Mouse (Mus musculus) testis, adult 2 months (tissue): ENCODE measurements around the gene Parg. TPM values are rescaled to one million over a fixed set of nuclear protein-coding genes. Genes with fewer than 3 reads are reported as not detected.
A peak's percentile ranks its signal among the peaks of the same experiment; 100 is the strongest.

Source experiments
- H3K27ac ChIP-seq: fragments of 200-500 bp; 2 replicates; pipeline ENCODE4 v1.5.1; 2012; ENCODE audit warnings: low read depth, low read length; ENCODE audit not compliant: control insufficient read depth, insufficient read depth
- H3K27me3 ChIP-seq: fragments of 200-500 bp; 2 replicates; pipeline ENCODE4 v1.6.1; 2012; ENCODE audit warnings: mild to moderate bottlenecking, low read length, moderate library complexity; ENCODE audit not compliant: control insufficient read depth, insufficient read depth
- H3K36me3 ChIP-seq: fragments of 200-500 bp; 2 replicates; pipeline ENCODE4 v1.6.1; 2012; ENCODE audit warnings: mild to moderate bottlenecking, low read length; ENCODE audit not compliant: control insufficient read depth, insufficient read depth
- H3K4me1 ChIP-seq: fragments of 200-500 bp; 2 replicates; pipeline ENCODE4 v1.6.1; 2012; ENCODE audit warnings: low read length; ENCODE audit not compliant: control insufficient read depth, insufficient read depth
- H3K4me3 ChIP-seq: fragments of 200-500 bp; 2 replicates; pipeline ENCODE4 v1.5.1; 2012; ENCODE audit warnings: low read depth, mild to moderate bottlenecking, low read length, moderate library complexity, mixed read lengths; ENCODE audit not compliant: control insufficient read depth
- CTCF ChIP-seq: fragments of 200-500 bp; IDR thresholded peaks from 2 replicates; pipeline ENCODE4 v1.5.1; 2012; ENCODE audit warnings: low read depth, mild to moderate bottlenecking, inconsistent platforms, low read length, moderate library complexity; ENCODE audit not compliant: control insufficient read depth, insufficient read depth, insufficient replicate concordance
- POLR2A ChIP-seq: fragments of 200-500 bp; IDR thresholded peaks from 2 replicates; pipeline ENCODE4 v1.6.1; 2012; ENCODE audit warnings: low read depth, mild to moderate bottlenecking, inconsistent platforms, low read length, moderate library complexity; ENCODE audit not compliant: control insufficient read depth
- polyA plus RNA-seq: library from polyadenylated mRNA; depleted of rRNA; stranded (reverse); fragments of >200 nt; gene quantifications from 2 replicates; pipeline ENCODE4 v1.2.3, GENCODE M21; 2012

The Parg gene
- polyA plus RNA-seq, 1 experiment, result 7.6 TPM

GRCm38 (mm10) chr14:32323221-32323620, 121.5 kb downstream of the Parg start:
- peak overlapping the region; percentile 63; the same call in 1 of the 2 replicates for H3K27ac ChIP-seq

GRCm38 (mm10) chr14:32327366-32327765, 125.6 kb downstream of the Parg start:
- TF ChIP-seq CTCF (no peak), POLR2A (no peak)

More at GRCm38 (mm10) chr14:32323221-32323620, 121.5 kb downstream of the Parg start:
- Histone ChIP-seq H3K36me3 (no peaks in the 10 kb centered on the region), H3K27me3 (no peaks in the 10 kb centered on the region), H3K4me3 (no peak overlapping the region), H3K4me1 (peaks cover 10% of the 10 kb centered on the region)
- TF ChIP-seq CTCF (no peak), POLR2A (no peak)

GRCm38 (mm10) chr14:32332515-32333445, 131.0 kb downstream of the Parg start:
- Histone ChIP-seq H3K4me1 (no peaks in the 10 kb centered on the region), H3K4me3 (no peak overlapping the region), H3K36me3 (no peaks in the 10 kb centered on the region), H3K27me3 (no peaks in the 10 kb centered on the region), H3K27ac (no peak overlapping the region)
- TF ChIP-seq CTCF, result no peak

More at GRCm38 (mm10) chr14:32327366-32327765, 125.6 kb downstream of the Parg start:
- H3K27ac ChIP-seq, result no peak overlapping the region
- no peak overlapping the region for H3K4me3 ChIP-seq
- no peaks in the 10 kb centered on the region for H3K36me3 ChIP-seq
- no peaks in the 10 kb centered on the region for H3K27me3 ChIP-seq
- H3K4me1 ChIP-seq, result peaks cover 5% of the 10 kb centered on the region

- Histone ChIP-seq H3K4me3 (no peak overlapping the region), H3K27me3 (no peaks in the 10 kb centered on the region), H3K27ac (no peak overlapping the region), H3K36me3 (no peaks in the 10 kb centered on the region), H3K4me1 (no peaks in the 10 kb centered on the region)
- TF ChIP-seq CTCF (no peak), POLR2A (no peak)
These were observed 134.3 kb downstream of the Parg start for GRCm38 (mm10) chr14:32336021-32336420.

- Histone ChIP-seq H3K27me3 (no peaks in the 10 kb centered on the region), H3K4me1 (no peaks in the 10 kb centered on the region), H3K27ac (no peak overlapping the region), H3K4me3 (no peak overlapping the region), H3K36me3 (no peaks in the 10 kb centered on the region)
- TF ChIP-seq CTCF, result no peak
- TF ChIP-seq POLR2A, result no peak
These were observed 134.8 kb downstream of the Parg start for GRCm38 (mm10) chr14:32336547-32336946.

GRCm38 (mm10) chr14:32341823-32342222, 140.1 kb downstream of the Parg start:
- no peak for TF ChIP-seq POLR2A
- TF ChIP-seq CTCF, result no peak
- H3K4me3 ChIP-seq, result no peak overlapping the region
- H3K27ac ChIP-seq, result no peak overlapping the region
- no peaks in the 10 kb centered on the region for H3K4me1 ChIP-seq
- H3K36me3 ChIP-seq, result no peaks in the 10 kb centered on the region
- H3K27me3 ChIP-seq, result no peaks in the 10 kb centered on the region

GRCm38 (mm10) chr14:32344176-32344575, 142.4 kb downstream of the Parg start:
- TF ChIP-seq CTCF, result no peak
- Histone ChIP-seq H3K4me1 (no peaks in the 10 kb centered on the region), H3K4me3 (no peak overlapping the region), H3K27ac (no peak overlapping the region), H3K36me3 (no peaks in the 10 kb centered on the region), H3K27me3 (no peaks in the 10 kb centered on the region)
